Mouse (Mus musculus): ENCODE results near the gene Luc7l3.
A peak's percentile ranks its signal among the peaks of the same experiment; 100 is the strongest.

Gene Luc7l3

DNA sequence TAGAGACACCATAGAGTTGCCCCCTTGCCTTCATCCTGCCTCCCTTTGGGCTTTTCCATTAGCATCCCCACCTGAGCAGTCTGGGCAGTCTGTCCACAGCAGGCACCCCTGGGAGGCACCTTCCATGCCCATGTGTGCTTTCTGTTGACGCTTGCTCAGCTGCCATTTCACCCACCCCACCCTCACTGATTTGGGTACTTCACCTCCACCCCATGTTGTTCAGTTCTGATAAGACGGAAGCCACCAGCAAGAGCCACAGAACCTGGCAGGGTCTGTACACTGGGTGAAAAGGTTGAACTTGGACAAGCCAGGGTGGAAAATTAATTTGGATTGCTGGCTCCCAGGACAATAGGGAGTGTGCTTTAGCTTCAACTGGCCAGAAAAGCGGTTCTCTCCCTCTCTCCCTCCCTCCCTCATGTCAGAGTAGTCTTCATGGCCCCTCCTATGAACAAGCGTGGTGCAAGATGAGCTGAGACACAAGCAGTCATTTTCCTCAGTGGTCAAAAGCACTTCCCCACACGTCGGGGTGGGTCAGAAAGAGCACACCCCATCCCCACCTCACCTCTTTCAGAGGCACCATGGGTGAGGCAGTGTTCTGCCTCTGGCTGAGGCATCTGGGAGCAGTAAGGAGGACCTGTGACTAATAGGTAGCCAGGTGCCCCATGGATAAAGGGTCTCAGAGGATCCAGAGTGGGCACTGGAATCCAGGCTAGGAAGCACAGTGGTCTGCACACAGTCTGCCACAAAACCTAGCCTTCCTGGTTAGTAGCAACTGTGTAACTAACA, 60.0 kb downstream of the Luc7l3 start:
- peak in 1 of 2 experiments; percentile 27 for DNase-seq (ENCODE audit: low spot score in 2 of 2)

DNA sequence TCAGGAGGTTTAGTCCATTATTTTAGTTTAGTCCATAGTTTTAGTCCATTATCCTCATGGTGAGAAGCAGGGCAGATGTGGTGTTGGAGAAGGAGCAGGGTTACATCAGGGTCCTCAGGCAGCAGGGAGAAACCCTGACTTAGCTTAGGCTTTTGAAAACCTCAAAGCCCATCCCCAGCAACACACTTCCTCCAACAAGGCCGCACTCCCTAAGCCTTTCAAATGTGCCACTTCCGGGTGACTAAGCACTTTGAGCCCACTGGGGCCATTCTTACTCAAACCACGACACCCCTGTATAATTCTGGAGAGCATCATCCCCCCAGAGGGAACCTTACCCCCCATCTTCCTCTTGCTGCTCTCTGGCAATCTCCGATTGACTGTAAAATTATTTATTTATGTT, 62.0 kb downstream of the Luc7l3 start:
- DNase-seq (ENCODE audit: low spot score in 2 of 2): no peak

DNA sequence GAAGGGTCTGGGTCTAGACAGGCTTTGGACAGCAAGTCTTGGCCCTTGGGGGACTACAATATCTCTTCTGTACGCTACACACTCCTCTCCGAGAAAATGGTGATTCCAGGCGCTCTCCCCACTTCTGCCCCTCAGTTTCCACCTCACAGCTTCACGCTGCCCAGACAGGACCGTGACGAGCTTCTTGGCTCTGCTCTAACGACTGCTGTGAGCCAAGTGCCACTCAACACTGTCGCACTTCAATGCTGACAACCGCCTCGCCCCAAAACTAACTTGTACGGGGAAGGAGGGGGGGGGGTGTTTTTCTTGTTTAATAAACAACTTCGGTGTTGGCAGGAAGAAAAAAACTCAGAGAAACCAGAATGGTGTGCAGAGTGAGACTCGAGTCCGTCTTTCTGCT, 63.8 kb downstream of the Luc7l3 start:
- DNase-seq (ENCODE audit: low spot score in 2 of 2): no peak

DNA sequence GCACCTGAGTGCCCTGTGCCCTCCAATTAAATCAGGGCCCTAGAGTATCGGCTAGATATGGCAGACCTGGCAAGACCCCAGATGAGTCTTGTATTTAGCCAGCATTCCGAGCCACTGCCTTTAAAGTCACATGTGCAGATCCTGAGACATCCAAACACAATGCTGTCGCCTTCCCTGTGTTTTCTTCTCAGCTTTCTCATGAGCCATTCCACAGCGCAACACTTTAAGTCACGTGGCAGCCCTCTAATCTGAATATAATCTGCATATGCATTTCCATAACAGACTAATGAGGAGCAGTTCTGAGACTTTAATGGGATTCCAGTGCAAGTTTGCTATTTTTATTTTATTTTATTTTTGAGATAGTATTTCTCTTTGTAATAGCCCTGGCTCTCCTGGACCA, 66.1 kb downstream of the Luc7l3 start:
- no peak for DNase-seq (ENCODE audit: low spot score in 2 of 2)

DNA sequence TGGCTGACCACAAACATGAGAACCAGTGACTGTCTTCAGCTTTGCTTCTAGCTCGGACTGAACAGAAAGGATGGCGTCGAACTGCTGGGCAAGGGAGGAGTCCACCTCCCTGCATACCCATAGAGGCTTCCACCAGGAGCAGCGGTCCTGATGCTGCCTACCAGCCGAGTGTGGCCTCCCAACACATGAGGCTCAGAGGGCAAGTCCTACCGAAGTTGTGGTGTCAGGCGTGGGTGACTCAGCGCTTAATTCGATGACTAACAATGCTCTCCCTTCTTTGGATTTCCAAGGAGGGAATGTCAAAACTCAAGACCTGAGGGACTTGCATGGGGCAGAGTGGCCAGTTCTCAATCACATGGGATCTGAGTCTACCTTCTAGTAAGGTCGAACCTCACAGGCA, 68.1 kb downstream of the Luc7l3 start:
- no peak for DNase-seq (ENCODE audit: low spot score in 2 of 2)

DNA sequence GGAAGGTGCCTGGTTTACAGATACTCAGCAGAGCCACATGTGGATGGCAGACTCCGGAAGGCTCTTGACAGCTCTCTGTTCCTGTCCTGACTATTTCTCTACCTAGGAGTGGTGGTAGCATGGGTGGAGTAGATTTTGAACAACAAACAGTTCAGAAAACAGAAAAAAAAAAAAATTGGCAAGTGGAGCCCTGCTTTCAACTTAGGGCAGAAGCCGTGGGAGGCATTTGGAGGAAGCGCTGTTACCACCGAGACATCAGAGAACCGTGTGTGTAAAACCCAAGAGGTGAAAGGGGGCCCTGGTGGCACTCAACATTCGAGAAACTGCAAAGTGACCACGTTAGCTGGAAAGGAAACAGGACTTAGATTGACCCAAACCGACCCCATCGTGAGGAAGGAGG, 68.6 kb downstream of the Luc7l3 start:
- no peak for DNase-seq (ENCODE audit: low spot score in 2 of 2)

DNA sequence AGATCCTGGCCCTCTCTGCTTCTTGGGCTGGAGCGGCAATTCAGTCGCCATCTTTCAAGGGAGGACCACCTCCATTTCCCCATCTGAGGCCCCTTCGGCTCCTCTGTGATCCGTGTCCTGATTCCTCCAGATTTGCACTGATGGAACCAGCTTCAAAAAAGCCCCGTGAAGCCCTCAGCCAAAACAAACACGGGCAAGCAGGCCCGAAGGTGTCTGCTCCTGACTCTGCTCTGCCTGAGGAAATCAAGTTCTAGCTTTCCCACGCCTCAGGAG, 75.1 kb downstream of the Luc7l3 start:
- no peak for DNase-seq (ENCODE audit: low spot score in 2 of 2)

DNA sequence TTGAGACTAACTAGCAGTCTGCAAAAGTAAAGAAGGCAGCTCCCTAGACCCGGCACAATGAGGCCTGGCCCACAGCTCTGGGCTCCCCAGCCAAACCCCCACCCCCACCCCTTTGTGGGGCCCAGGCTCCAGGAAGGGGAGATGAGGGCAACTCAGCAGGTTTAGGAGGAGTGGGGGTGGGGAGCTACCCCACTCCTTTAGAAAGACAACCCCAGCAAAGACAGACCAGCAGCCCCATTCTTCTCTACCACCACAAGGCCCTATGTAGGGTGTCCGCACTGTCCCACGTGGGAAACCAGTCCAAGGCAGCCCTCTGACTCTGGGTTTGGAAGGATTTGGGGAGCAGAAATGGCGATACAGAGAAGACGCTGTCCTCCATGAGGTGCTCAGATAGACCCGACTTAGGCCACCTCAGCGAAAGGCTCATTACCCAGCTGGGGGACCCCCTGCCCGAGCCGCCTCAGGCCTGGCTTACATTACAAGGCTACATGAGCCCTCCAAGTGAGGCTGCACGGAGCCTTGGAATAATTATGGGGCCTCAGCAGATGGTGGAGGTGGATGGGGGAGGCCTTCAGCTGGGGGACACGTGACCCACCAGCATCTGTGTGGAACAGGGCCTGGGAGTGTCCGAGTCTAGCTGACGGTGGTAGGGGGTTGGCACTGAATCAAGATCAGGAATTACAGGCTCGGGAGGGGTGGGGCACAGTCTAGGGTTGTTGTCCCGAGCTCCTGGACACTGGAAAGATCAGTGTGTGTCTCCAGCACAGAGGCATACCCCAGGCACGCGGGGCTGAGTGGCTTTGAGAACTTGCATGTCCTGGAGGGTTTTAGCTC, 75.6 kb downstream of the Luc7l3 start, which contains the start of gene Wfikkn2:
Gene Wfikkn2 (minus strand): TSS at position 51 of the 834 bp plus-strand sequence.
- no peak for DNase-seq (ENCODE audit: low spot score in 2 of 2)

DNA sequence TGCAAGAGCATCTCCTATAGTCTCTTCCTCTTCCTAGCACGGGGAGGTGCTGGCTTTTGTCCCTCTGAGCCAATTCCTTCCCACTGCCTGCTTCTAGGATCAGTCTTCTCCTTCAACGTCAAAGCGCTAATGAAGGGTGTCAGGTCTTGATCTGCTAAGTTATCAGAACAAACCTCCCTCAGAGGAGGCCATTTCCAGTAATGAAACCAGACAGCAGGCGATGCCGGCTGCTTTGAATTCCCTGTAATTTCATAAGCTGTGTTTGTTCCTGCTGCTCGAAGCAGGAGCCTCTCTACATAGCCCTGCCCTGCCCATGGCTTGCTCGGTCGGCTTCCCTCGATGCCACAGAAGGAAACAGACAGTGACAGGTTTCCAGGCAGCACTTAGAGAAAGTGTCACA, 77.4 kb downstream of the Luc7l3 start:
- DNase-seq (ENCODE audit: low spot score in 2 of 2): no peak

DNA sequence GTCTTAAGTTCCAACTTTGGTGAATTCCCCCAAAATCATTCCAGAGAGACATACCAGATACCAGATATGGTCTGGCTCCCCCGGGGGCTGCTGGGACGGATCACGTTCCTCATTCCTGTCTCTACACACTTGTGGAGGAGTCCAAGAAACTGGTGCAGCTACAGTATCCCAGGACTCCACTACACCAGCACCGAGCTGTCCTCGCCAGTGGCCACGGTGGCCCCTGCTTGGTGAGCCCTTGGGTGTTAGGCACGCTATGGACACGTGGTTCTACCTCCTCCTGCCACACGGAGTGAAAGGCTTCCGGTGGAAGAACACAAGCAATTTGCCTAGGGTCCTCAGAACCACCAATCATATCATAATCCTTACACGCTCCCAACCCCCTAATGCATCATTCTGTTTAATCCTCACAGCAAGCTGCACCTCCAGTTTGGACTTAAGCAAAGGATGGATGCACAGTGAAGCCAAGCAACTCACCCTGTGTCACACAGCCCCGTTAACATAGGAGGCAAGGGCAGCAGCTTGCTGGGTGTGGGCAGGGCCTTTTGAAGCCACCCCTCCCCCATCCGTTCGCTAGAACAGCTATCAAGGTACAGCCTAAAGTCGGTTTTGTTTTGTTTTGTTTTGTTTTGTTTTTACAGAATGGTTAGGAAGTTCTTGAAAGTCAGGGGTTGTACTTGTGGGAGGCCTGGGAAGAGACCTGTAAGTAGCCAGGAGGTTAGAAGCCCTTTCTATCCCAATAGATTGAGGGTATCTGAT, 78.2 kb downstream of the Luc7l3 start:
- DNase-seq (ENCODE audit: low spot score in 2 of 2): peak in 1 of 2 experiments; percentile 61

DNA sequence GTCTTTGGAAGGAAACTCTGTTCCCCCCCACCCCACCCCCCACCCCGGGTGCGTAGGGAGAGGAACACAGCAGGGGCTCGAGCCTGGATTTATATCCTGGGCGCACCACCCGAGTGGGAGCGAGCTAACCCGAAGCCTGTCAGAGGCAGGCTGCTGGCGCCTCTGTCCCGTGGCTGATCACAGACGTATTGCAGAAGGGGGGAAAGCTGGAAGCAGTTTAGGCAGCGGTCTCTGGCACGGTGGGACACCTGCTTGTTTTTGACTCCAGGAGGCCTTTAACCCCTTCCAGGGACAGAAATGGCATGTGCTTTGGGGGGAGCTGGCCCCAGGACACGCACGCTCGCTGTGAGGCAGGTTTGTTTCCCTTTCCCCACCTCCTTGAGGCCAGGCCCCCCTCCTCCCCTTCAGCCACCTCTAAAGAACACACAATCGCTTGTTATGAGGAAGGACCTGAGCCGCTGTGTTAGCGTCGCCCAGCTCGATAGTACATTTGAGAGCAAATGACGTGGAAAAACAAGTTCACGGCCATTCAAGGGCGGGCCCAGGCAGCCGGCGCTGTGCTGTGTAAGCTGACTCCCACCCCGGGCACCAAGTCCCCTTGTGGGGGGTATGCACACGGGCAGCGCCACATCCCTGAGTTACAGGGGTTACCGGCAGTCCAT, 78.9 kb downstream of the Luc7l3 start:
- DNase-seq (ENCODE audit: low spot score in 2 of 2): peak in 1 of 2 experiments; percentile 61

DNA sequence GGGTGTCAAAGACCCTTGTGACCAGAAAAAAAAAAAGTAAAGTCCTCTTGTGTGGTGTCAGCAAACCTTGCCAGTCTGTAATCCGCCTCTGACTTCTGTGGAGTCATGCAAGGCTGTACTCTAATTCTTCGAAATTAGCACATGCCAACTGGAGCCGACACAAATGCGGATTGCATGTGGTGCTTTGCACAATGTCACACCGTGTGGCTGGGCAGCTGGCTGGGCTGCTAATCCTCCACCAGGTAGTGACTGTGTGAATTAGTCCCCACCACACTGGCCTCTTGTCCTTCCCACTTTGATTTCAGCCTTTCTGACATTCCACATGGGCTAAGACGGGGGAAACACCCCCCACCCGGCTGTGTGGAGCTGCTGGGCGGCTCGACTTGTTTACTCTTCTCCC, 82.1 kb downstream of the Luc7l3 start:
- DNase-seq (ENCODE audit: low spot score in 2 of 2): peak in 1 of 2 experiments; percentile 57

DNA sequence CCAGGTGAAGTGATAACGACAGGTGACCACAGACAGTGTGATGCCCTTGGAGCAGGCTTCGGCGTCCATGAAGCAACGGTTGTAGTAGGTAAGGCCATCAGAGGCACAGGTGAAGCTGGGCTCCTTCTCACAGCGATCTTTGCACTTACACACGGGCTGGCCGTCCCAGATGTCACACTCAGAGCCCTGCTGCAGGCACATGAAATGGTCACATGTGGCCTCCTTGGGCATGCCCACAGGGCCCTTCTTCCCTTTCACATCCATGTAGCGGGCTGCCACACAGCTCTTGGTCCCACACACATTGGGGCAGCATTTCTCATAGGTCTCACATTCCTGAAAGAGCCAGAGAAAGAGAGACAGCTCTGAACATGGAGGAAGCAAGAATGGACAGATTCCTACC, 83.0 kb downstream of the Luc7l3 start:
- DNase-seq (ENCODE audit: low spot score in 2 of 2): peak in 1 of 2 experiments; percentile 56
